Mouse (Mus musculus) regulatory T cell (primary cell): ENCODE data around the gene Gpr152.

ENCODE experiments used
- in situ Hi-C: fragments of 300-600 bp; cut with MboI, MseI; formaldehyde crosslinking; loops from one replicate; pipeline ENCODE4 v1.15.1; 2025; ENCODE audit warnings: high pct_unique_total_duplicates

Gpr152 gene

GRCm38 (mm10) chr19:4194776-4195650 lies 55.4 kb downstream of the Gpr152 start:
- in situ Hi-C loops: loop anchor here (5.0 to 10.0 kb wide), 2 partner anchors 78 to 1600 kb away; no protein-coding TSS in a partner anchor
